Mouse (Mus musculus): ENCODE data around the gene Ccn1.

Ccn1 gene

DNA sequence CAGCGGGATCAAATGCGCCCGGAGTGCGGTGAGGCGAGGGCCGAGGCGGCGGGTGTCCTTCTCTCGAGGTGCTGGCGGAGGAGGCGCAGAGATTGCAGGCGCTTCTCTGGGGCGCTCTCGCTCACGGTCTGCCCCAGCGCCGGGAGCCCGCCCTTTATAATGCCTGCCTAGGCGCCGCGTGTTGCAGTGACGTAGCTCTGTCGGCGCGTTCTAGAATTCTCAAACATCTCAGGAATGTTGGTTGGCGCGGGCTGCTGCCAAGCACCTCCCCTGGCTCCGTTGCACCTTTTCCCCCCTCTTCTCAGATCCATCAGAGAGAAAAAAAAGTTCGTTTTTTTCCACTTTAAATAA is at the start of gene Ccn1:
Gene Ccn1, minus strand, starts transcription at position 130 of the 351 bp plus-strand sequence.
- DNase-seq (ENCODE audit: low read depth, low spot score): peak; percentile 58

DNA sequence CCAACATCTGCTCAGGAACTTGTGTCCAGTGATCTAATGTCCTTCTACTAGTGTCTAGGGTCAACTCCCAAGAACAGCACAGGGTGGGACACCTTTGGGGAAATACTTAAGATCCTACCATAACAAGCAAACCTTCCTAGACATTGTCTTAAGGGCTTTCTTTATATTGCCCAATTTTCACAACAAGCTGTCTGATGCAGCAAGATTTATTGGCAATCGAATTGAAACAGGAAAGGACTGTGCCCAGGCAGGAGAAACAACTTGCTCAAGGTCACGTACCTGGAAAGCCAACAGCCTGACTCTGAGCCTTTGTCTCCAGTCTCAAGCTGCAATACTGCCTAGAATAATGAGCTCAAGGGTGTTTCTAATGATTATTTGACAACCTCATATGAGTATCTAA is 43.6 kb upstream of the Ccn1 start:
- no peak for DNase-seq (ENCODE audit: low read depth, low spot score)

DNA sequence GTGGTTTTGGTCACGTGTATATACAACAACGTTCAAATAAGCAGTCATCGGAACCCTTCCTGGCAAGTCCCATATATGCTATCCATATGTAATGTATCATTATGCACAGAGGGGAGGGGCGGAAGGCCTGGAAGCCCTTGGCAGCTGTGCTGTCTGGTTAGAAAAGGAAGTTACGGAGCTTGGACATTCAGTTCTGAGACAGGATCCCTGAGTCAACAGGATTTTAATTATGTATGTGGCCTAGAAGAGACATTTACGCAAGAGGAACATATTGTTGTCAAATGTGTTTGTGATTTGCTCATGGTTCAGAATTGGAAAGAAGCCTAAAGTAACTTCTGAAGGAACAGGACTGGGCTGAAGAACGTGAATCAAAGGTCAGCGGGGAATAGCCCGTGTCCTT is 42.3 kb upstream of the Ccn1 start:
- DNase-seq (ENCODE audit: low read depth, low spot score): no peak

DNA sequence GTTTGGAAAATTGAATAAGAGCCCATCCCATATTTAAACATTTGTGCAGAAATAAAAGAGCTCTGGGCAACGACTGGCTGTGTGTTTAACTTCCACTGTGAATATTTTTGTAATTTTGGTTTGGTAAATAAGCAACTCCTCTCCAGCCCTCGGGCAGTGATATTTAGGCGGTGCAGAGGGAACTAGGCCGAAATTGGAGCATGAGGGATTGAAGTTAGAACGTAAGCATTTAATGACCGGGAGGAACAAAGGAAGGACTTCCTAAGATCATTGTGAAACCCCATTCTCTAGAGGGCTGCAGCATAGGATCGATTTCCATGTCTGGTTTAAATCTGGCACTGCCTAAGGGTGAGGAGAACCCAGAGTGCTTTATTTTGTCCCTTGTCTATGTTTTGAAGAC is 41.6 kb upstream of the Ccn1 start:
- no peak for DNase-seq (ENCODE audit: low read depth, low spot score)

DNA sequence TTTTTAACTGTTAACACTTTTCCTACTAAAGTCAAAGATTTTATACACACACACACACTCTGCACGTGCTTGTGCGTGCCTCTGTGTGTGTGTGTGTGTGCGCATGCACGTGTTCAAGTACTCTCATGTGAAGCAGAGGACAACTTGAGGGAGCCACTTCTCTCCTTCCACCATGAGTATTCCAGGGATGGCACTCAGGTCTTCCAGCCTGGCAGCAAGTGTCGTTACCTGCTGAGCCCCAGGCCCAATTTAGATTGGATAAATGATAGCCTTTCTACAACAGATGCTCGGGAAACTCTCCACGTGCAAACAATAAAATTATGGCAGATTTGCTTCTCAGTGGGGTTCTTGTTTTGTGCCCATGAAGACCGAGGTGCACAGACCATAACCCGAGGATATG is 39.5 kb upstream of the Ccn1 start:
- no peak for DNase-seq (ENCODE audit: low read depth, low spot score)

DNA sequence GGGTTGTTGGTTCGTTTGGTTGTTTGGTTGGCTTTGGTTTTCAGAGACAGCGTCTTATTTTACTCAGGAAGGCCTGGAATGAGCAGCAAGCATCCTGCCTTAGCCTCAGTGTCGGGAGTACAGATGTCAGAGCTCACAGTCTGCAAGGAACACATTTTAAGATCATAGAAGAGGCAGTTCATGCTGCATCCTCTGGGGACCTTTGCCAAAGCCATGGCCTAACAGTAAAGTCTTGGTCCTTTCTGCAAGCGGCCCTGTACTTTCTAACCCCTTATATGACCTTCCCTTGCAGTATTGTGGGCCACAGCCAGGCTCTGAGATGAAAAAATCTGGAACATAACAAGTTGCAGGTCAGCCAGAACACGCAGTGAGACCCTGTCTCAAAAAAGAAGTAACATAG is 38.1 kb upstream of the Ccn1 start:
- DNase-seq (ENCODE audit: low read depth, low spot score): no peak

DNA sequence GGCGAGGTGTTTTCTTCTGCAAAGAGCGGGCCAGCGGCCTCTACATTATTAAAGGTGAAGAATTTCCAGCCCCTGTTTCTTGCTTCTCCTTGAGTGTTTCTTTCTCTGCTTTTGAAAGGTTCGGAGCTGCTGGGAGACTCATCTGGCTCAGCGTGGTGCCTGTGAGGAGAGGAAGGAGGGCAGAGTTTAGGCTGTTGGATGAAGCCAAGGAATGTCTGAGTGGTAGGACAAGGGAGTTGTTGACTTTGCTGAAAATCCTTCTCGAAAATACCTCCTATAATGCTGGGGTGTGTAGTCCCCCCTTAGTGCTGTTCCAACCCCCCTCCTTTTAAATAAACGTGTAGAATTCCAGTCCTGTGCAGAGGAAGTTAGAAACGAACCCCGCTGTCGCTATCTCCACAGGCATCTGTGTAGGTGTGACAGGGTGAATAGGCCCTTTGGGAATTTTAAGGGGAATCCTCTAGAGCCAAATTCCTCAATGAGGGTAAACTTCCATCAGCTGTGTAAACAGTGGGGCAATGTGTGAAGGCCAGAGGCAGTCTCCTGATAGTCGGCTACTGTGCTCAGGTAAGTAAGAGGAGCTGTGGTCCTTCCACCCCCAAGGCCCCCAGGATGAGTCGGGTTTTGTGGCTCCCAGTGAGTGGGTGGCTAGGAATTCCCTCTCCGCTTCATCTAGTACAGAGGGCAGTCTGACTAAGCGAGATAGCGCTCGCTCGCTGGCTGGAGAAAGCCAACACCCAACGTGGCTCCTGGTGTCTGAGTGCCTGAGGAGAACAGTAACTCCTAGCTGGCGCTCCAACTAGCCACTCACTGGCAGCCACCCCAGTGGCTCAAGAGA is 35.0 kb upstream of the Ccn1 start:
- DNase-seq (ENCODE audit: low read depth, low spot score): no peak

DNA sequence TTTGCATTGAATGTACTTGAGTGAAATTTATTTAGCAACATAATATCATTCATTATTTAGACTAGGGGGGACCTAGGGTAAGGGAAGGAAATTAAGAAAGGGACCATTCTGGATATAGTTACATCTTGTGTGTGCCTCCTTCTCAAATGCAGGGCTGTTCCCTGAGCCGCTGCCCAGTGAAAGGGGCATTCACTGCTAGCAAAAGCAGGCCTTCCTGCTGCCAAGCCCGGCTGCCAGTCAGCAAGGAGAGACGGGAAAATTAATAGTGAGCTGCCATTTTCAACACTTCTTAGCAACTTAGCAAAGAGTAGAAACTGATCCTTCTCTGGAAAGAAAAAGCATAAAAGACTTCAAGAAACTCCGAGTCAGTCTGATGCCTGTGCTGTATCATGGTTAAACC is 34.4 kb upstream of the Ccn1 start:
- DNase-seq (ENCODE audit: low read depth, low spot score): no peak

DNA sequence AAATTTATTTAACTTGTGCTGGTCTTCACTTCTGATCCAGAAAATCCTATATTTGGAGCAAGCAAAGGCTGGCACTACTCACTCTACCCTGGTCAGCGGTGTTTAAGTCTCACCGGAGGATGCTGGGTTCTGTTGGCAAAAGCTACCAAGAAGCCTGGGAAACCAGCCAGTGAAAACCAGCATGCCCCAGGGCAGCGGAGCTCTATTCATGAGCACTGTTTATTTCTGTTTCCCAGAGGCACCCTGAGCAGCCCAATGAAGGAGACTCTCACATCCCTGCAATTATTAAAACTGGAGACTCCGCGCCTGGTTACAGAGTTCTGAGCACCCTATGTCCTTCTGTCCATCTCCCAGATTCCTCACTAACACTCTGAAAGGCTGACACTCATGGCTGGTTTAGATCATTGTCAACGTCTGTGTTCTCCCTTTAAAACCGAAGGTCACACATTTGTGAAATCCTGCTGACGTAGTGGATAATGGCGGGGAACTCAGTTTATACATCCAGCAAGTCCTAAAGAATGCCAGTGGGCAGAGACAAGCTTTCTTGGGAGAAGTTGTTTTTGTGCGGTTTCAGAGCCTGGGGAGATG is 31.7 kb upstream of the Ccn1 start:
- DNase-seq (ENCODE audit: low read depth, low spot score): peak; percentile 56

DNA sequence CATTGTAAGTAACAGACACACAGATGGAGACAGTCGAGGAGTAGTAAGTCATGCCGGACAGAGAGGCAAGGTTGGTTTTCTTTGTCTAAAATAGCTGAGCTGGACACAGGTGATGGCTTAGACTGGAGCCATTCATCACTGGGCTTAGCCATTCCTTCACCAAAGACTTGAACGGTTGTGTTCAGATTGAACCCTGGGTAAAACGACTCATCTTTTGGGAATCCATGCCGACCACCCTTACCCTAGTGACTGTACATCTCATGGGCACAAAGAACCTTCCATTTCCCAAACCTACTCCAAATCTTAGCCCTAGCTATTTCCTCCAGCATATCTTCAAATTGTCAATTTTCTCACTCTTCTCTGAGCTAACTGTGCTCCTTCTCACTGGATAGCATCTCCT is 30.9 kb upstream of the Ccn1 start:
- DNase-seq (ENCODE audit: low read depth, low spot score): no peak

DNA sequence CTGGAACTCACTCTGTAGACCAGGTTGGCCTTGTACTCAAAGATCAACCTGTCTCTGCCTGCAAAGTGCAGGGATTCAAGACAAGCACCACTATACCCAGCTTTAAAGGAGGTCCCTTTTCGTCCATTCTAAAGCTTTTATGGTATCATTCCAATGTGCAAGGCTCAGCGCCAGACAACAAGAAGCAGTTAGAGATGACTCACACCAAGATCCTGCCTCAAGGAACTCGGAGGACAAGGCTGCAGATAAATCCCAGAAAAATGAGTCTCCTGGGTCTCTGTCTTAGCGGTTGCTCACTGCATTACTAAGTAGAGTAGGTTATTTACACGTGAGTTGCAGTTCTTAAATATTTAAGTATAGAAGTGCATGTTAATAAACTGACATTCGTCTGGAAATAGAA is 26.4 kb upstream of the Ccn1 start:
- peak; percentile 39 for DNase-seq (ENCODE audit: low read depth, low spot score)

DNA sequence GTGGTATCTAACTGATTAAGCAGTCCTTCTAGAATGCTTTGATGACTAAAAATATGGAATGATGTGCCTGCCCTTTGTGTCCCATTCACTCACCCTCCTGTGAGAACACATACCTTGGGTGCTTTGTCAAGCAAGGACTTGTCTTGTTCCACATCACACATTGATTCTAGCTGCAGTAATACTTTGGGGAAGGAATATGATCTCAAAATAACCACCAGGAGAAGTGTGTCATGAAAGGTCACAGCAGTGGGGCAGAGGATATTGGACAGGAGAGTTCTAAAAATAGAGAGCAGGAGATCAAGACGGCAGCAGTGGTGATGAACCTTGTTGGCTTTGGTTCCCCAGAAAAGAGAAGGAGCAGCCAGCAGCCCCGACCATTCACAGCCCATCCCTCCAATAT is 25.0 kb upstream of the Ccn1 start:
- no peak for DNase-seq (ENCODE audit: low read depth, low spot score)

DNA sequence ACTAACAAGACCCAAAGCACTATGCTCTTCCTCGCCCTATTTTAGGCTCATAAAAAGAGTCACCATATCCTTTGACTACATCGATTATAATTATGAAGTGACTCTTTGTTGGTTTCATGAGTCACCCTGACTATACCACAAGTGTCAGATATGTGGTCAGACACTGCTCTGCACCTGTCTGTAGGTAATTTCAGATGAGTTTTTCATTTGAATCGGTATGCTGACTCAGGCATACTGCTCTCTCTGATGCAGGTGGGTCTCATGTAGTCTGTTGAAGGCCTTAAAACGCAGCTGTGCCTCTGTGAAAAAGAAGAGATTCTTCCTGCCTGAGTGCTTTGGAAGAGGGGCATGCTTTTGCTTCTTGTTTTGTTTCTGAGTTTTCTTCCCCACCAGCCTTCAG is 16.6 kb upstream of the Ccn1 start:
- no peak for DNase-seq (ENCODE audit: low read depth, low spot score)

DNA sequence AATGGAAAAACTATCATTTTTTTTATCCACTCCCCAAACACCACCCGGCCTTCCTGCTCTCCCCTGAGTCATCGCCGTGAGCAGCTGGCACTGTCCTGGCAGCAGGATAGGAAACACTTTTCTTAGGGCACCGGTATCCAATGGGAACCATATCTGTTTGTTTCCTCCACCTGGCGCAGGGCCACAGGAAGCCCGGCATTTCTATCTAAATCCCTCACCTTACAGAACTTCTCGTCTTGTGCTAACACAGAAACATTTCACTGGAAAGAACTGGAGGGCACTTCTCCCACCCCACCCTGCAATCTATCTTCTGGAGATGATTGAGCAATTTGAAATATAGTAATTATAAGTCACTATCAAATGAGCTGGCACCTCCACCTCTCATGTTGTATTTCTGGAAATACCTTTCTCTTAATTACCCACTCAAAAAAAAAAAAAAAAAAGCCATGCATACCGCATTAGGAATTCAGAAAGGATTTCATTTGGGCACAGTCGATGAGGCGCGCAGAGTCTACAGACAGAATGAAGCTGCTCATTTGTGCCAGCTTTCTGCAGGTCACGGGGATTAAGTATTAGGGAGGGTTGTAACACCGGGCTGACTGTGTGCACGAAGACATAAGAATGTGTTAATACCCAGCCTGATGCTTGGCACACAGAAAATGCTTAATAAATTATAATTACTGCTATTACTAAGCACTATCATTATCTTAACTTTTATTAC is 7.4 kb upstream of the Ccn1 start:
- DNase-seq (ENCODE audit: low read depth, low spot score): no peak

DNA sequence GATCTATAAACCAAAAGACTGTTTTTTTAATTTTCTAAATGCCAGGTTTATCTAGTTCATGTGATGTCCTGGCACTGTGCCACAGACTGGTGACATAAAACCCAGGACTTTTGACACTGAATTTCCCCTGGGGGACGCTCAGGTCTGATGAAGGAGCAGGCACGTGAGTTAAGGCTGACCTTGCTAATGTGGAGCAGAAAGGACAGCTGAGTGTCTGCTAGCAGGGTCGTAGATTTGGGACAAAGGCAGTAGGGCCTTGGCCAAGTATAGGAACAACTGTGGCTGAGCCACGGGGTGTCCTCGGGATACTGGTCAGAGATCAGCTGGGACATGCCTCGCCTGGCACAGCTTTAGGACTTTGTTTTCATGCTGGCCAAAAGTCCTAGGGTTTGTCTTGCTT is 5.2 kb upstream of the Ccn1 start:
- DNase-seq (ENCODE audit: low read depth, low spot score): no peak

DNA sequence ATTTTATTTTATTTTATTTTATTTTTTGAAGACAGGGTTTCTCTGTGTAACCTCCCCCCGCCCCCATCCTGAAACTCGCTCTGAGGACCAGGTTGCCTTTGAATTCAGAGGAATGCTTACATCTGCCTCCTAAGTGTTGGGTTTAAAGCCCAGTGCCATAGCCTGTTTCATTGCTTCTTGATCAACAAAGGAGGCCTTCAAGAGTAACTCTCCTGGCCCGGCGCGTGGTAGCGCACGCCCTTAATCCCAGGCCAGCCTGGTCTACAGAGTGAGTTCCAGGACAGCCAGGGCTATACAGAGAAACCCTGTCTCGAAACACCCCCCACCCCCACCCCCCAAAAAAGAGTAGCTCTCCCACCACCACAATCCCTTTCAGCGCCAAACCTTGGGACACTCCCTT is 4.2 kb upstream of the Ccn1 start:
- DNase-seq (ENCODE audit: low read depth, low spot score): no peak

DNA sequence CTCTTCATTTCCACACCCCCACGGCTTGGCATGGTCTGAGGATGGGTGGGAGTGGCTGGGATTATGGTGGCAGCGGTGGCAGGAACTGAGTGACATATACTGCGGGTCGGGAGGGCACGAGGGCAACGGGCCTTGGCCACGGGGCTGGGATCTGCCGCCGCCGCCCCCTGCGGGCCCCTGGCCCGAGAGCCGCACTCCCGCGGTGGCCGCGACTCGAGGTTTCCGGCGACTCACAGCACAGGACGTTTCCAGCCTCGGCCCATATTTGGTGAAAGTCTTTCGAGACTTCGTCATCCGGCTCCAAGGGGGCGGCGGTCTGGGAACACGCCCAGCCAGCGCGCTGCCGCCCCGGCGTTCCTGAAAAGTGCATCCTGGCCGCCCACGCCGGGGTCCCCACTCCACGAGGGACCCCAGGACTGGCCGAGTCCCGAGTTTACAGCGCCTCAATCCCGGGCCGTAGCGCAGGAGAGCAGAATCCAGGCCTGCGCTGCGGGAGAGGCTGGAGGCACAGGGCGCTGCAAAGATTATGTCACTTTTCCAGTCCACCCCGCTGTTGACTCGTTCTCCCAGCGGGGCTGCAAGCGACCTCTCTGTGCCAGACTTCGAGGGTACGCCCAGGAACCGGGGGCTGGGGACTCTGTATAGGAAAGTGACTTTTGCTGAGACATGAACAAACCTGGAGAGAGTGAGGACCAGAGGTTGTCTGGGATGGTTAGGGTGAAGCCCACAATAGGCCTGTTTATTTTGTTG is 3.6 kb upstream of the Ccn1 start:
- peak; percentile 60 for DNase-seq (ENCODE audit: low read depth, low spot score)

DNA sequence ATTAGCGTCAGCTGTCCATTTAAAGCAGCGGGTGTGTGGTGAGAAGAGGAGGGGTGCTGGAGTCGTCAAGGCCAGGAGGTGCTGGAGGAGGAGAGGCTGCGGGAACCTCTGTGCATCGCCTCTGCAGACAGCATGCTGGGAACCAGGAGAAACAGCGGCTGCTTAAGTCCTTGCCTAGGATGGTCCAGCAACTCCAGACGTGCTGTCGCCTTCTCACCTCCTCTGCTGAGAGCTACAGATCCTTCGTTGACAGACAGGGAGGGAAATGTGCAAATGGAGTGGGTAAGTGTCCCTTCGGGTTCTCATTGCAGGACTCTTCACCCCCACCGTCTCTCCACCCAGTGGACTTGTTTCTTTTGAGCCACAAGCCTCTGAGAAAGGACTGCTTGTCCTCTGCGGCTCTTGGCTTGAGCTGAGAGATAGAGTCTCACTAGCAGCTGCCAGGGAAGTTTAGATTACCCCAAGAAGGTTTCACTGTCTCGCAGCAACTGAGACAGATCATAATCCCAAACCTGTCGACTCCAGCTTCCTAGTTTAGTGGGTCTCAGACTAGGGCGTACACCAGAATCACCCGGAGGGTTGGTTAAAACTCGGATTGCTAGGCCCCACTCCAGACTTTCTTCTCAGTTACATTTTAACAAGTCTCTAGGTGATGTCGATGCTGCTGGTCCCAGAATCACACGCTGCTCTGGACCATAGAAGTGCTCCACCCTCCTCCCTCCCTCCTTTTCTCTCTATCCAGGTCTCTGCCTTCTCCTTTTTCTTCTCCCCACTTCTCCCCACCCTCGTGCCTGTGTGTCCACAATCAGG is 2.7 kb upstream of the Ccn1 start:
- DNase-seq (ENCODE audit: low read depth, low spot score): peak; percentile 25

DNA sequence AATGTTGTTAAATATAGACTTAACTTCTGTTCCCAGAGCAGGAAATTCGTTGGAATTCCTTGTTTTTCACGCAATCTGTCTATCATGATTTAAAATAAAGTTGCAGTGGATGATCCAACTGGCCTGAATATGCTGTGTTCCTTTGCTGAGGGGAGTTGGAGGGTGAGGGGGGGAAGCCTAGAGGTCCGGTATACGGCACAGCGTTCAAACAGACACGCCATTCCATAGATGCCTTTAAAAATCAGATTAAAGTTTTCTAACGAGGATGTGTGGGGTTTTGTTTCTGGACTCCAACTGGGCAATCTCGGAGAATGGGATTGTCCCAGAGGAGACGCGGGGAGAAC is 2.2 kb upstream of the Ccn1 start:
- DNase-seq (ENCODE audit: low read depth, low spot score): no peak

DNA sequence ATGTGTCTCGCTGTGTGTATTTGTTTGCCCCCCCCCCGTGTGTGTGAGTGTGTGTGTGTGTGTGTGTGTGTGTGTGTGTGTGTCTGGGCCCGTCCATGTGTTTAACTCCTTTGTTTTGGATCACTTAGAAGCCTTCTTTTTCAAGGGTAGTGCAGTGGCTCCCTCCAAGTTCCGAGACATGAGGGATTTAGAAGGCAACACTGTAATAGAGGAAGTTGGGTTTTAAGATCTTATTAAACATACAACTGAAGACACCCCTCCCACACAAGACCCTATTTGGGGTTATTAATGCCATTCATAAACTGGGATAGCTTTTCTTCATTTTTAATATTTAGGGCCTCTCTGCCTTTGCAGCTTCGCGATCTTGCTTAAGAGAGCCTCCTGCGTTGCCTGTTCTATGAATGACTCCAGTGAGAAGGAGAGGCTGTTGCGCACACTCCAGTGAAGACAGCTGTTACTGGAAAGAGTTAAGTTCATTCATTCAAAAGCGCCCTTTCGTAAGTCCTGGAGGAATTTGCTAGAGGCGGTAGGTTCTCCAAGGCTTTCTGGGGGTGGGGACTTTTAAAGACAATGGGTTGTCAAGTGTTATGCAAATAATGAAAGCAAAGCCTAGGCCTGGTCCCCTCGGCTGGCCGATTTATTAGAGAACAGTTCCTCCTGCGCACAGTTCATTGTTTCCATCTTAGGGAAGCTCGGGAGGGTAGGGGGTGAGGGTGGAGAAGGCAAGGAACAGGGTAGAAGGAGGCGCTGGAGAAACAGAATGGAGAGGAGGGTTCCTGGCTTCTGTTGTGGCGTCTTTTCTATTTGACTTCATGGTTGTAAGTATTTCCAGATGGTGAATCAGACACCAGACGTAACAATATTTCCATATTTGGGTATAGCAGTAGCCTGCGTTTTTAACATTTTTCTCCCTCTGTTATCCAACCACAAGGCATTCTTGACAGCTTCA is 1.5 kb upstream of the Ccn1 start:
- peak; percentile 63 for DNase-seq (ENCODE audit: low read depth, low spot score)
